Mouse (Mus musculus) C2C12 (cell line): ENCODE results near the gene Ifnl3.
"Not testable (repeated sequence)": the region's sequence is repeated elsewhere in the genome, so short reads cannot be mapped to it uniquely, and the experiment has no call there.

Source experiments
- CEBPB ChIP-seq: IDR thresholded peaks from one replicate; pipeline ENCODE4 v1.6.1; 2011; ENCODE audit warnings: low read depth, mild to moderate bottlenecking, control low read depth, moderate library complexity
- CTCF ChIP-seq: IDR thresholded peaks from one replicate; pipeline ENCODE4 v1.5.1; 2011; ENCODE audit not compliant: control insufficient read depth, insufficient read depth, insufficient read length
- FOSL1 ChIP-seq: IDR thresholded peaks from one replicate; pipeline ENCODE4 v1.8.0; 2011; ENCODE audit warnings: mild to moderate bottlenecking, low read length; ENCODE audit not compliant: poor library complexity, insufficient read depth, severe bottlenecking
- MAX ChIP-seq: IDR thresholded peaks from one replicate; pipeline ENCODE4 v1.6.1; 2011; ENCODE audit warnings: mild to moderate bottlenecking, control low read depth
- MYOG ChIP-seq: IDR thresholded peaks from one replicate; pipeline ENCODE4 v1.6.1; 2011; ENCODE audit not compliant: control insufficient read depth, insufficient read length; ENCODE audit errors: extremely low read depth

DNA sequence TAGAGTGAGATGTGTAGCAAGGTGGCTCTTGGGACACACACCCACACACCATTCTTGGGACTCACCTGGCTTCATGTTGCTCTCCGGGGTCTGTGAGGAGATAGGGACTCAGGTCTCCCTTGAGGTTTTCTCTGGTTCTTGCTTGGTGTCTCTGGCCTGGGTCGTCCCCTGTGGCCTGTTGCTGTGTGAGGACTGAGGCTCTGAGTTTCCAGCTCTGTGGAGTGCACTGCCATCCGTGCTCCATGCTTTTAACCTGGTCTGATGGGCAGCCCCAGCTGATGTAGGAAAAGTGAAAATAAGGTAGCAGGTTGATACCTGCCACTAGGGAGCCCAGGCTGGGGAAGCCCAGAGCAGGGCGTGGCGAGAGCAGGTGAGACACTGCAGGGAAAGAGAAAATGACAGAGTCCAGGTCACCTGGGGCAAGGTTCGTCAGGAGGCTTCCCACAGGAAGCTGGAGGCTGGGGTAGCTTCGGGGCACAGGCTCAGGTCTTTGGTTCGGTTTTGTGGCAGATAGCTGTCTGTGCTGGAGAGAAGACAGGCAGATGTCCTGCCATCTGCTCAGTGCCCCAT lies 12.1 kb upstream of the Ifnl3 start, which contains the start of gene Ifnl2:
- TF ChIP-seq CTCF, FOSL1, MAX, CEBPB, MYOG: not testable (repeated sequence)
